Mouse (Mus musculus) kidney, embryonic 15.5 days (tissue): Measurements from ENCODE around the gene Zfp830. TPM values are rescaled to one million over a fixed set of nuclear protein-coding genes. Genes with fewer than 3 reads are reported as not detected.

Experiments
- ATAC-seq: fragments of 200-750 bp; cut with Nextera tagmentation; replicated peaks from 2 replicates; pipeline ENCODE4 v1.8.0; 2017; ENCODE audit warnings: moderate TSS enrichment; ENCODE audit not compliant: low FRiP score
- H3K27ac ChIP-seq: fragments of 300-500 bp; sonication (generic); 2 replicates; pipeline ENCODE4 v1.5.1; 2015; ENCODE audit warnings: mild to moderate bottlenecking, inconsistent platforms
- H3K27me3 ChIP-seq: fragments of 300-500 bp; sonication (generic); 2 replicates; pipeline ENCODE4 v1.6.1; 2015; ENCODE audit warnings: inconsistent platforms
- H3K36me3 ChIP-seq: fragments of 300-500 bp; sonication (generic); 2 replicates; pipeline ENCODE4 v1.6.1; 2015; ENCODE audit warnings: inconsistent platforms
- H3K4me1 ChIP-seq: fragments of 300-500 bp; sonication (generic); 2 replicates; pipeline ENCODE4 v1.6.1; 2015; ENCODE audit warnings: inconsistent platforms
- H3K4me2 ChIP-seq: fragments of 300-500 bp; sonication (generic); 2 replicates; pipeline ENCODE4 v1.6.1; 2015; ENCODE audit warnings: moderate library complexity, mild to moderate bottlenecking, inconsistent platforms
- H3K4me3 ChIP-seq: fragments of 300-500 bp; sonication (generic); replicated peaks from 2 replicates; pipeline ENCODE4 v1.5.1; 2015; ENCODE audit warnings: mild to moderate bottlenecking, inconsistent platforms
- H3K9ac ChIP-seq: fragments of 300-500 bp; sonication (generic); 2 replicates; pipeline ENCODE4 v1.6.1; 2015; ENCODE audit warnings: mild to moderate bottlenecking, inconsistent platforms
- H3K9me3 ChIP-seq: fragments of 300-500 bp; sonication (generic); replicated peaks from 2 replicates; pipeline ENCODE4 v1.6.1; 2016; ENCODE audit warnings: inconsistent platforms
- WGBS: fragments of 180-500 bp; shearing (Covaris S2); methylation state at CpG from one replicate; pipeline ENCODE4 v1.1.7; 2015; ENCODE audit warnings: mixed read lengths; 5-methylcytosine and 5-hydroxymethylcytosine counted together
- polyA plus RNA-seq: library from polyadenylated mRNA; unstranded; fragments of >200 nt; fragmentation: Nextera tagmentation; extraction: Ambion mirVana; gene quantifications from 2 replicates; pipeline ENCODE4 v1.2.1, GENCODE M21; 2015

Gene Zfp830
- polyA plus RNA-seq, 1 experiment from 2014 or later: 42.0 TPM

GRCm38 (mm10) chr11:82780134-82780533 is 16.0 kb downstream of the Zfp830 start:
- H3K27me3 ChIP-seq: no peaks in the 10 kb centered on the region
- peak overlapping the region; percentile 94 for H3K9ac ChIP-seq
- peak overlapping the region; percentile 98 for H3K4me3 ChIP-seq
- H3K4me2 ChIP-seq: peak overlapping the region; percentile 72
- peaks cover 17% of the 10 kb centered on the region for H3K4me1 ChIP-seq
- no peak for ATAC-seq
- no peaks in the 10 kb centered on the region for H3K9me3 ChIP-seq
- 44% methylated on average over 5 of the region's 5 CpGs for WGBS
- 0 out of 2 replicates have a peak overlapping the region, but pooled peaks have one; percentile 97 for H3K27ac ChIP-seq
- peaks cover 20% of the 10 kb centered on the region for H3K36me3 ChIP-seq

GRCm38 (mm10) chr11:82780983-82781903 is 17.1 kb downstream of the Zfp830 start, which contains the start of gene Lig3:
Lig3 (plus strand) TSS chr11:82781108.
- Histone ChIP-seq H3K27me3 (no peaks in the 10 kb centered on the region), H3K27ac (peak within 1 kb of the TSS; percentile 97), H3K4me2 (peak within 1 kb of the TSS; percentile 72), H3K4me1 (peaks cover 17% of the 10 kb centered on the region), H3K9me3 (no peaks in the 10 kb centered on the region), H3K4me3 (peak within 1 kb of the TSS; percentile 98), H3K9ac (peak within 1 kb of the TSS; percentile 94), H3K36me3 (peaks cover 31% of the 10 kb centered on the region)
- under 1% methylated on average over 80 of the region's 90 CpGs for WGBS
- peak; percentile 94 for ATAC-seq

GRCm38 (mm10) chr11:82782197-82782596 is 18.1 kb downstream of the Zfp830 start:
- Histone ChIP-seq H3K4me3 (peak overlapping the region; percentile 98), H3K4me2 (peak overlapping the region; percentile 72), H3K9me3 (no peaks in the 10 kb centered on the region), H3K36me3 (peaks cover 41% of the 10 kb centered on the region), H3K27ac (peak overlapping the region; percentile 97; the same call in 1 of the 2 replicates), H3K27me3 (no peaks in the 10 kb centered on the region), H3K9ac (peak overlapping the region; percentile 94), H3K4me1 (peaks cover 17% of the 10 kb centered on the region)
- no peak for ATAC-seq
- 39% methylated on average over 6 of the region's 6 CpGs for WGBS

GRCm38 (mm10) chr11:82783453-82783852 is 19.3 kb downstream of the Zfp830 start:
- Histone ChIP-seq H3K9me3 (no peaks in the 10 kb centered on the region), H3K4me3 (no peak overlapping the region), H3K4me2 (no peak overlapping the region), H3K9ac (no peak overlapping the region), H3K27me3 (no peaks in the 10 kb centered on the region), H3K4me1 (peaks cover 17% of the 10 kb centered on the region), H3K36me3 (peaks cover 53% of the 10 kb centered on the region), H3K27ac (no peak overlapping the region)
- WGBS: 93% methylated on average over 11 of the region's 11 CpGs
- ATAC-seq: no peak

- no peak for ATAC-seq
- H3K4me2 ChIP-seq: no peak overlapping the region
- 77% methylated on average over 3 of the region's 3 CpGs for WGBS
- no peaks in the 10 kb centered on the region for H3K9me3 ChIP-seq
- H3K27me3 ChIP-seq: no peaks in the 10 kb centered on the region
- no peak overlapping the region for H3K27ac ChIP-seq
- H3K4me3 ChIP-seq: no peak overlapping the region
- peaks cover 76% of the 10 kb centered on the region for H3K36me3 ChIP-seq
- peaks cover 6% of the 10 kb centered on the region; the same call in 1 of the 2 replicates for H3K4me1 ChIP-seq
- H3K9ac ChIP-seq: no peak overlapping the region
Observed at GRCm38 (mm10) chr11:82806656-82807055, 42.5 kb downstream of the Zfp830 start.

- Histone ChIP-seq H3K27me3 (no peaks in the 10 kb centered on the region), H3K4me1 (peaks cover 13% of the 10 kb centered on the region), H3K9me3 (no peaks in the 10 kb centered on the region), H3K4me3 (no peak overlapping the region), H3K36me3 (peaks cover 72% of the 10 kb centered on the region), H3K4me2 (no peak overlapping the region), H3K27ac (no peak overlapping the region), H3K9ac (no peak overlapping the region)
- no peak for ATAC-seq
- 87% methylated on average over 3 of the region's 3 CpGs for WGBS
Observed at GRCm38 (mm10) chr11:82807370-82807769, 43.2 kb downstream of the Zfp830 start.

- H3K4me1 ChIP-seq: peaks cover 24% of the 10 kb centered on the region
- H3K27me3 ChIP-seq: no peaks in the 10 kb centered on the region
- H3K27ac ChIP-seq: no peak overlapping the region
- H3K9me3 ChIP-seq: no peaks in the 10 kb centered on the region
- 64% methylated on average over 5 of the region's 5 CpGs for WGBS
- H3K9ac ChIP-seq: no peak overlapping the region
- no peak for ATAC-seq
- H3K4me3 ChIP-seq: no peak overlapping the region
- H3K36me3 ChIP-seq: peaks cover 61% of the 10 kb centered on the region
- H3K4me2 ChIP-seq: no peak overlapping the region
Observed at GRCm38 (mm10) chr11:82808485-82808884, 44.3 kb downstream of the Zfp830 start.

Other genes starting within 250 kb of the Zfp830 start
- gene Cct6b, start within 50 bp of the Zfp830 start, polyA plus RNA-seq: 0.39 and 0.44 TPM in 2 replicates
- 33.3 and 34.6 TPM in 2 replicates for gene Lig3, start 16.8 kb downstream of the Zfp830 start, polyA plus RNA-seq
- 22.3 and 23.6 TPM in 2 replicates for gene Rffl, start 106.9 kb downstream of the Zfp830 start, polyA plus RNA-seq
- 11.1 and 13.9 TPM in 2 replicates for gene Rad51d, start 126.3 kb downstream of the Zfp830 start, polyA plus RNA-seq
- gene Fndc8, start 127.8 kb downstream of the Zfp830 start, polyA plus RNA-seq: 0.18 and 0.39 TPM in 2 replicates
- gene Nle1, start 144.1 kb downstream of the Zfp830 start, polyA plus RNA-seq: 34.9 and 40.0 TPM in 2 replicates
- 6.0 and 7.1 TPM in 2 replicates for gene Unc45b, start 146.2 kb downstream of the Zfp830 start, polyA plus RNA-seq
- 7.4 and 9.8 TPM in 2 replicates for gene Slfn5, start 187.0 kb downstream of the Zfp830 start, polyA plus RNA-seq
- 18.6 and 20.7 TPM in 2 replicates for gene Slfn9, start 227.5 kb downstream of the Zfp830 start, polyA plus RNA-seq